Mouse (Mus musculus) monocyte, adult 2 months (primary cell): ENCODE data around the gene Upf2.

ENCODE experiments used
- DNase-seq, 2 experiments: peaks; one replicate each; pipeline ENCODE4 v3.0.0; 2022; ENCODE audit warnings: low spot score in 2 of 2, low read depth in 1 of 2

The Upf2 gene

DNA sequence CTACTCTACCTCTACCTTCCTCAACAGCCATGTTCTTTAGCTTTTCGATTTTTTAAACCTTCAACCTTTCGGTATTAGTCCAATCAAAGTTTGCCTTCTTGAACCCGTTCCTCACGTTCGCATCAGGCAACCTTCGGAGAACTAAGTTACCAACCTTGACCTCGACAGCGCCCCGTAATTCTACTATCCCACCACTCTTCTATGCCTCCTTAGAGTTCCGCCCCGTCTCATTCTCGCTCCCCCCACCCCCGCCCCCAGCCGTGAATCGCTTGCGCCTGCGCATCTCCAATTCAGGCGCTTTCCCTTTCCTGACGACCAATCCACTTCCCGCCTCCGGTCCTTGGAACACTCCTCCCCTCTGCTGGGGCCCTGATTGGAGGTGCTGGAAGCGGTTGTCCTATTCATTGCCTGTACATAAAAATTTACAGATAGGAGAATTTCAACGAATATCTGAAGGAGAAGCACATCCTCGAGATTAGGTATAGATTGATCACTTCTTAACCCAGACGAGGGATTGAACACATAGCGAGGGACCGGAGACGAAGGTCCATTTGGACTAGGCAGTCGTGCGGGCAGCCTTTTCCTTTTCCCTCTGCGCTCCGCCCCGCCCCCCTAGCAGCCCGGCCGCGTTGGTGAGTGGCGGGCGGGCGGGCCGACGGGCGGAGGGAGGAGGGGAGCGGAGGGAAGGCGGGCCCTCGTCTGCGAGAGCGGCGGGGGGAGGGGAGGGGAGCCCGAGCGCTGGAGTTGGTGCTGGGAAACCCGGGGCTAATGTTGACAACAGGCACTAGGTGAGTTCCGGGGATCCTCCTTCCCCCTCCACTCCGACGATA, at the start of gene Upf2:
Upf2 (plus strand) TSS at position 704 of the 830 bp plus-strand sequence.
- DNase-seq = peak; percentile 77 to 92

DNA sequence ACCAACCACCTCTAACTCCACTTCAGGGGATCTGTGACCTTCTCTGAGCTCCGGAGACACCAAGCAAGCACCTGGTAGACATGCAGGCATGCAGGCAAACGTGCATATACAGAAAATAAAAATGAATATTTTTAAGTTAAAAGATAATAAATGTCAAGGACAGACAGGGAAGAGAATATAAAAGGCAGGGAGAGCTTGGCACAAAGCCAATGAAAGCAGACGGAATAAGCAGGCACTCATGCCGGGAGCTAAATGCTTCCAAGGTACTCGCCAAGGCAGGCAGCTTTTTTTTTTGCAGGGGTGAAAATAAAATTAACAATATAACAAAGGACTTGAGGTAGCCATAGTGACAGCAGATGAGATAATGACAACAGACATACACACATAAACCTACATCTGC, 45.2 kb upstream of the Upf2 start:
- DNase-seq = no peak

DNA sequence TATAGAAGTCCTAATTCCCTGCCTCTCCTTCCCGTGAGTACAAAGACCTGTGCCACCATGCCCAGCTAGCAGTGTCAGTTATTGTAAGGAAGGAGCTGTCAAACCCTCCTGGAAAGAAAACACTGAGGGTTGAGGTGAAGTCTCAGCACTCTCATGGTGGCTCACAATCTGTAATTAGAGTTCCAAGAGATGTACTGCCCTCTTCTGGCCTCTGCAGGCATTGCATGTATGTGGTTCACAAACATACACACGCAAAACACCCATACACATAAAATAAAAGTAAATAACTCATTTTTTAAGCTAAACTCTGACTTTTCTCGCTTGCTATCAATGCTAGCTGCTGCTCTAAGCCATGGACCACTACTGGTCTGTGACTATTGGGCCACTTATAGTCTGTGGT, 44.6 kb upstream of the Upf2 start:
- DNase-seq = peak in 1 of 2 experiments; percentile 21

DNA sequence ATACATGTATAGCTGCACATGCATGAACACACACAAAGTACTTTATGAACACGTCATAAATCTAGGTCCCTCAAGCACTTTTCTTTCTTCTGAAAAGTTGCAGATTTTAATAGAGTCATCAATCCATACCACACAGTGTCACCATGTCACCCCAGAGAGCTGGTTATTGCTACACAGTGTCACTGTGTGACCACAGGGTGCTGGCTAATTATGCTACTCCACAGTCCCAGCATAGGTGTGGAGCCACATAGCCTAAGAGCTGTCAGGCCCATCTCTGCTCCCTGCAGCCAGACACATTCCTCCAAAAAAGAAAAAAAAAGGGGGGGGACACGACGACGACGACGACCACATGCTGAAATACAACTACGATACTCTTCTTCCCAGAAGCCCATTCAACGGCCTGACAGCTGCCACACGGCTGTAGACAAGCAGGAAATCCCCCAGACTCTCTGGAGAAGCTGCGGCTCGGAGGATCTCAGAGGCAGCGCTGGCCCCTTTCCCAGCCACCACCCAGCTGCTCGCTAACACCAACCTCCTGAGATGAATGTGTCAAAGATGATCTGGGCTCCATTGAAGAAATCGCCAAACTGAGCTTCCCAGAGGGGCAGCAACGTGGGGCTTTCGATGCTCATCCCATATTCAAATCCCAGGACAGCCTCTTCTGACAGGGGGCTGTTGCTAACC, 39.8 kb upstream of the Upf2 start:
- no peak for DNase-seq

DNA sequence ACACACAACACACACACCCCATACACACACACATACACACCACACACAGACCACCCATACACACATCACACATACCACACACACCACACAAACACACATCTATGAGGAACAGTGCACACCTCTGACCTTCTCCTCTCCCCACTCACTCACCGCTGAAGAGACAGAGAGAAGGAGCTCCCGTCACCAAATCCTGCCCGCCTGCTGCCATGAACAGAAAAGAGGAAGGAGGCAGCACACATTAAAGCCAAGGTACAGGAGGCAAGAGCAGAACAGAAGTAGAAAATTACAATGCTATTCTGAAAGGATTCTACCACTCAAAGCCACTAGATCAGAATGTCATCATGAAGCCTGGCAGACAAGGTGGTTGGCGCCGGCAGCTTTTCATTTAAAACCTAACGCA, 28.4 kb upstream of the Upf2 start:
- no peak for DNase-seq

DNA sequence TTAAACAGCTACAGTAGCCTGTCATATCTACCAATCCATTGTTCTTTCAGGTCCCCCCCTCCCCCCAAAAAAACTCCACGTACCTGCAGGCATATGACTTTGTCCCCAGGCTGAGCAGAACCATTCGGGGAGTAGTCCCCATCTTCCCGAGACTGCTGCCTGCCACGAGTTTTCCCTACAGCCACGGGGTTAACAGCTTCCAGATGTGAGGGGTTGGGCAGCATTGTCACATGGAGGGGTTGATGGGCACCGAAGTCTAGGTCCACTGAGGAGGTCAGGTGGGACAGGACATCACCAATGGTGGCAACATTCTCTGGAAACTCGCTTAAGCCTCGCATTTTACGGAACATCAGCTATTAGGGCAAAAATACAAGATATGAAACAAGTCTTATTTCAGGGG, 27.5 kb upstream of the Upf2 start:
- DNase-seq = no peak

DNA sequence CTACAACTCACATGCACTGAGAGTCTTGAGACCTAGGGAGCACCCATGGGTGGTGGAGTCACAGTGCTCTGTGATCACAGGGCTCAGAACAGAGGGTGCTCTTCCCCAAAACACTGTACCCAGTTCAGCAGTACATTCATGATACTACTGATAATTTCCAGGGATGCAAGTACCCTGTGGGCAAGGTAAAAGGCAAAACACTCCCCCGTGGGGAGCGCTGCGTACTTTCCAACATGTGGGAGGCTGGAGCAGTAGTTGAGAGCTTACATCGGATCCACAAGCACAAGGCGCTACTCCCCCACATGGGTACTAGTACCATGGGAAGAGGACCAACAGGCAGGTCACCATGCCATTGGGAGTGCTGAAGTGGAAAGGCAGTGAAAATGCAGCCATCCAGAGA, 23.8 kb upstream of the Upf2 start:
- DNase-seq = no peak

DNA sequence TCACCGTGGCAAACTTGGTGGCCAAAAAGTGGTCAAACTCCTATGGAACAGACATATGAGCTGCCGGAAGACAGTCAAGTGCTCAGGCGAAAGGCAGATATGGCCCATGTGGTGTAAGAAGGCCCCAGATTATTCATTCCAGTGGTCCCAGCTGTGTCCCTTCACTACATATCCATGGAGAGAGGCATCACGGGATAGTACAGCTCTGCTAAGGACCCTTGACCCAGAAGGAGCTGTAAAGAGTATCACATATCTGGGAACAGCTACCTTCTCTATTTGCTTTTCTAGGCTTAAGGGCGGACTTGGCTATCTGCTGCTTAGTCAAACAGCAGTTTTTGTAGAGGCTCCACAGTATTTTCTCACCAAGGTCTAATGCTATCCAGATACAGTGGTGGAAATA, 21.5 kb upstream of the Upf2 start:
- no peak for DNase-seq

DNA sequence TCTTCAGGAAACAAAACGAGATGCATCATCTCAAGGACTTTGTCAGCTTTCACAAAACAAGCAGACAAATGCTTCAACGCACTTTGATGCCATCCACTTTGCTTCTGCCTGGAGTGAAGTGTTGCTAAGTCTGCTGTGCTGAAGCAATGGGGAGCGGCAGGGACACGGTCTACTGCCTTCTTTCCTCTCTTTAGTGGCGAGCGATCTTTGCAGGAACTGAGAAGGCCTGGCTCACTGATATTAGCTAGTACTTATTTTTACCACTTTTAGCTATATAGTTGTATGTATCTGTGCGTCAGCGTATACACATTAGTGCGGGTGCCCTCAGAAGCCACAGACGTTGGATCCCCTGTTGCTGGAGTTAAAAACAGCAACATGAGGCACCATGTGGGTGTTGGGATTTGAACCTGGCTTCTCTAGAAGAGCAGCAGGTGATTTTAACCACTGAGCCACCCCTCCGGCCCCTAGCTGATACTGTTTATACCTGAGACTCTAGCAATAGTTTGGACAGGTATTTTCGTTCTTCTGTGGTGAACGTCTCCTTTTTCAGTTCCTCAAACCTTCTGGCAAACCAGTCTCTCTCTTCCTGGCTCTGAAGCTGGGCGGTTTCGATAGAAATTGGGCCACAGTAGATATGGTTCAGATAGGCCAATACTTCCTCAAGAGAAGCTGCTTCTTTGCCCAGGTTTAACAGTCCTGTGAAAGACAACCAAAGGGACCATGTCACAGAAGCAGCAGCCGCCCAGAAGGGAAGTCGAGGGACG, 20.8 kb upstream of the Upf2 start:
- no peak for DNase-seq

DNA sequence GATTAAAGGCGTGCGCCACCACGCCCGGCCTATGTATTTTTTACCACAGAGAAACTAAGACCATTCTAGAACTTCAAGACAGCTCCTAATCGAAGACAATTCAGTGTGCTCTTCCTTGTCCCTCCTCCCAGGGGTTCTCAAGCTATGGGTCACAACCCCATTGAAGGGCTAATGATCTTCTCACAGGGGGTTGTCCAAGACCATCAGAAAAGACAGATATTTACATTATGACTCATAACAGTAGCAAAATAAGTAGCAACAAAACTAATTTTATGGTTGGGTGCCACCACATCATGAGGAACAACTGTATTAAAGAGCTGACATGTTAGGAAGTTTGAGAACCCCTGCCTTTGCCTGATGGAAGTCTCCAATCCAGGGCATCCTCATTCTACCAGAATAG, 19.3 kb upstream of the Upf2 start:
- no peak for DNase-seq

DNA sequence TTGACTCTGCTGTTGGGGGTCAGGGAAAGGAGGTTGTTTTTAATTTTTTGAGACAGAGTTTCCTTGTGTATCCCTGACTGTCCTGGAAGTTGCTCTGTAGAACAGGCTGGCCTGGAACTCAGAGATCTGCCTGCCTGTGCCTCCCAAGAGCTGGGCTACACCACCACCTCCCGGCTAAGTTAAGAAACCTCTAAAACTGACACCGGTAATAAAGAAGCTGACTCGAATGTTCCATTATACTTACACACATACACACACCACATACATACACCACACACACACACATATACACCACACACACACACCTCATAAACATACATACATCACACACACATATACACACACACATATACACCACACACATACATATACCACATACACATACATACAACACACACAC, 16.3 kb upstream of the Upf2 start:
- no peak for DNase-seq

DNA sequence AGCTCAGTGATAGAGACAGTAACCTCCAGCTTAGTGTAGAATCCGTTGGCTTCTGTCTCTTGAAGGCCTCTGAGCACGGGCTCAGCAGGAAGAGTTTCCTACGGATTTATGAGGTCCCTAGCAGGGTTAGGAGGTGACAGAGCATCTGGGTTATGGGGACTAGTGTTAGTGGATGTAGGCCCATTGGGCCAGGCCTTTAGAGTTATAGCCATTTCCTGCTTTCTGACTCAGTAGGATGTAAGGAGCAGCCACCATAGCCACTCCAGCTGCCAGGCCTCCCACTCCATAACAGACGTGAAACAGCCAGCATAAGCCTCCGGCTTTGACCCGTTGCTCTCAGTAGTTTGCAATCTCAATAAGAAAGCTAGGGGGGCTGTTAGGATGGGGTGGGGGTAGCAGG, 15.2 kb upstream of the Upf2 start:
- DNase-seq = no peak

DNA sequence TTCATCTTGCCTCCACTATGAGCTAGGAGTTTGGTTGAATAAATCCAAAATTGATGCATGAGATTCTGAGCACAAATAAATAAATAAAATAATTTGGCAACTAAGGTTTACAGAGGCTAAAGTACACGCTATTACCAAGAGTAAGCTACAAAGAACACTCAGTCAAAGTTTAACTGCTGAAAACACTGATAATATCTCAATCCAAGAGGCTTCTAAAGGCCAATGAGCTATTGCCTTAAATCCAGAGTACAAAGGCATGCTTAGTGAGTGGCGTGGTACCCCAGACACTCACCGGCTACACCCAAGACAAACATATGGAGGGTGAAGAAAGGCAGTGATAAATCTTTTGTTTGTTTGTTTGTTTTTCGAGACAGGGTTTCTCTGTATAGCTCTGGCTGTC, 14.7 kb upstream of the Upf2 start:
- DNase-seq = no peak

DNA sequence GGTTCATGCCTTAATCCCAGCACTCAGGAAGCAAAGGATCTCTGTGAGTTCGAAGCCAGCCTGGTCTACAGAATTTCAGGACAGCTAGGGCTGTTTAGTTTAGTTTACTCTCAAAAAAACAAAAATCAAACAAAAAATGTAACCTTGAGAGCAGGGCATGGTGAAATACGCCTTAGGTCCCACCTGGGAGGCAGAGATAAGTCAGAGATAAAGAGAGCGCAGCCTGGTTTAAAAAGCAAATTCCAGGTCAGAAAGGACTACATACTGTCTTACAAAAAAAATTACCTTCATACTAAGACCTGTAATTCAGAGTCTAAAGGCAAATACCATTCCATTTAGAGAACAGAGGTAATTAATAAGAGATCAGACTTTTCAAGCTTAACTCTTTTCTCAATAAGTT, 11.9 kb upstream of the Upf2 start:
- no peak for DNase-seq

DNA sequence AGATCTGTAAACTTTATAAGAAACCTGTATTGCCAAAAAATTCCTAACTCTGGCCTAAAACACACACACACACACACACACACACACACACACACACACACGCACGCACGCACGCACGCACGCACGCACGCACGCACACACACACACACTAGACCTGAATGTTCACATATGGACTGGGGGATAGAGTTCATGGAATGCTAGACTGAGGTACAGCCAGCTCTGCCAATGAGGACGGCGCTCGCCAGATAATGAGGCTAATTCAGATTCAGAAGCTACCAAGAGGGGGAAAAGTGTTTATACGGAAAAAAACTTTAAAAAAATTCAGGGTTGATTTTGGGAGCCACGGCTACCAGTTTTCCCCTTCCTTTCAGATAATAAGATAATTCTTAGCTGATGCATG, 11.4 kb upstream of the Upf2 start:
- no peak for DNase-seq

DNA sequence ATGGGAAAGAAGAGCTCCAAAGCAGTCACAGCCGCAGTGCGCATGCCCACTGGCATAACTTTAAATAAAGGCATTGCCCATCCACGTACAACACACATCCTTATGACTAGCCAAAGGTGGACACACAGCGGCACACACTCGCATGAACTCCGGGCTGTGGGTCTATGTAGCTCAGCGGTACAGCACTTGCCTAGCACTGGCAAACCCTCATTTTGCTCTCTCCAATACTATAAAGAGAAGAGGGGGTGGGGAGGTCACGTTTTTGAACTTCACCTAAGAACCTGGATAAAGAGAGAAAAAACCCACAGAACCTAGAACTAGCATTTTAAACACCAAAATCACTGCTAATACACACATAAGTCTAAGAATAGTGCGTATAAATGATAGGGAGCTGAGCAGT, 10.3 kb upstream of the Upf2 start:
- DNase-seq = no peak

DNA sequence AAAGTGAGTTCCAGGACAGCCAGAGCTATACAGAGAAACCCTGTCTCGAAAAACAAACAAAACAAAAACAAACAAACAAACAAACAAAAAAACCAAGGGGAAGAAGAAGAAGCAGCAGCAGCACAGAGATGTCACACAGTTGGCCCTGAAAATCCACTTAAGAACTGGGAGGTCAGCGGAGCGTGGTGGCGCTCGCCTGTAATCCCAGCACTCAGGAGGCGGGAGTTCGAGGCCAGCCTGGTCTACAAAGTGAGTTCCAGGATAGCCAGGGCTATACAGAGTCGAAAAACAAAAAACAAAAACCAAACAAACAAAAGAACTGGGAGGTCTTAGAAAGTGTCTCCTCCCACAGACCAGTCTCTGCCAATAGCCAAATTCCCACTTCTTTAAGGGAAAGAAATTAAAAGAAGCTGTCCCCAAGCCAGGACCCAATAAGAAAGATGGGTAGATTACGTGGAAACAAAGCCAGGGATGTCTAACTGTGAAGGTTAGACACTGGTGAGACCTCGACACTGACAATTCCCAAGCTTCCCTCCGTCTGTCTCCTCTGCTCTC, 9.3 kb upstream of the Upf2 start:
- no peak for DNase-seq

DNA sequence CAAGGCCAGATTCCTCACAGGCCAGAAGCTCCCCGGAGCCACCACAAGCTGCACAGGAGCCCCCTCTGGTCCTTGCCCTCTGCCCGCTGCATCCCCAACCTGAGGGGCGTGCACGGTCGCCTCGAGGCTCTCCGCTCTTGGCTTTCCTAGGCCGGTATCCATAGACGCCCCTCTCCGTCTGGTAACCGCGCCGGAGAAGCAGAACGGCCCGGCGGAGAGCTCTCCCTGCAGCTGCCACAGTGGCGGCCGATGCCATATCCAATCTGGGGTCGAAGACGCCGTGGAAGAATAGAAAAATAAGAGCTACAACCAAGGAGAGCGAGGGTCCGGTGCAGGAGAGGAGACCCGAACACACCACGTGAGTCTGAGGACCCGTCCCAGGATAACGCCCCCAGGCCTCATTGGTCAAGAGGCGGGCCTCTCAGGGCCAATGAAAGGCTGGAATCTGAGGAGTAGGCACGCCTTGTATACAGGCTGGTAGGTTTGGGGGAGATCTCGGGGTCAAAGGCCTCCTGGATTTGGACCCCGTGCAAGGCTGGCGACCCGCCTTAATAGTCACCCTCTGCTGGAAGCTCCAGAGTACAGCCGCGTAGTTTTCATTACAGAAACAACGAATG, 8.7 kb upstream of the Upf2 start, which contains the start of gene Dhtkd1:
Dhtkd1 (minus strand) TSS at position 377 of the 617 bp plus-strand sequence.
- no peak for DNase-seq

DNA sequence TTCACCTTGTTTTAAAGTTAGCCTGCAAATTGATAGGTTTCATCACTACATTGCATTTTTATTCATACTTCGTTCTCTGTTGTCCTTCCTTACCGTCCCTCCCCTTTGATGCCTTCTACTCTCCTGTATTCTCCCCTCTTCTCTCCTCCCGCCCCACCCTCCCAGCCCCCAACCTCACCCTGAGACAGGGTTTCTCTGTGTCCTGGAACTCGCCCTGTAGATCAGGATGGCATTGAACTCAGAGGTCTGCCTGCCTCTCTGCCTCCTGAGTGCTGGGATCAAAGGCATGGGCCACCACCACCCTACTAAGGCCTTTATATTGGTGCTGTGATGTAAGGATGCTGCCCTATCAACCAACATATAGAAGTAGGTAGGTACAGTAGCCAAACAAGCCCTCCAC, 8.2 kb upstream of the Upf2 start:
- no peak for DNase-seq

DNA sequence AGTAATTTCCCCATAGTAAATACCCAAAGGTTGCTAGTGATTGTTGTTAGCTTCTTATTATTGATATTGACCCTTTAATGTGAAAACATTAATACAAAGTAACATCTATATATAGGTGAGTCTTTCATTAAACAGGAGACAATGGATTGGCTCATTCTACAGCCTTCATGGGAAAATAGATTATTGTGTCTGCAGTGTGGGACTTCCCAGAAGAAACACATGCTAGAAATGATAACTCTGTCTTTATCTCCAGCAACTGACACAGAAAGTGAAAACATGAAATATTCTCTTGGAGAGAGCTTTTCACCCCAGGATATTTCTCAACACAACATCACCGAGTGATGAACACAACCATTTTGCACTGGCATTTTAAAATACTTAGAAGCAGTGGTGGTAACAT, 5.6 kb upstream of the Upf2 start:
- DNase-seq = no peak

DNA sequence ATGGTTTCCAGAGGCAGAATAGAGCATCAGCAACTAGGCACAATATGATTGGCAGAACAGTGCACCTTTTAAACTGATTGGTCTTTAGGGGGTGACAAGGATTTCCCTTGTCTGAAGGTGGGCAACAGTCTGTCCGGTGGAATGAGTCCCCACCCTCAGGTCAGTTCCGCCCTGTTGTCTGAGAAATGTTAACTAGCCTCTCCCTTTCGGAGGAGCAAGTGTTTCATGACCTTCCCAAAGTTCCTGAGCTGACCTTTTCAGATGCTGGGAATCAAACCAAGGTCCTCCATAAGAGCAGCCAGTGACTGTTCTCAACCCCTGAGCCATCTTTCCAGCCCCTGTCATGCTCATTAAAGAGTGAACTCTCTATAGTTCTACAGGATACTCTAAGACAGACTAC, 4.4 kb upstream of the Upf2 start:
- DNase-seq = no peak
